Comparison of ENCODE assay signal across 22 mouse cellular contexts in the genomic region with DNA sequence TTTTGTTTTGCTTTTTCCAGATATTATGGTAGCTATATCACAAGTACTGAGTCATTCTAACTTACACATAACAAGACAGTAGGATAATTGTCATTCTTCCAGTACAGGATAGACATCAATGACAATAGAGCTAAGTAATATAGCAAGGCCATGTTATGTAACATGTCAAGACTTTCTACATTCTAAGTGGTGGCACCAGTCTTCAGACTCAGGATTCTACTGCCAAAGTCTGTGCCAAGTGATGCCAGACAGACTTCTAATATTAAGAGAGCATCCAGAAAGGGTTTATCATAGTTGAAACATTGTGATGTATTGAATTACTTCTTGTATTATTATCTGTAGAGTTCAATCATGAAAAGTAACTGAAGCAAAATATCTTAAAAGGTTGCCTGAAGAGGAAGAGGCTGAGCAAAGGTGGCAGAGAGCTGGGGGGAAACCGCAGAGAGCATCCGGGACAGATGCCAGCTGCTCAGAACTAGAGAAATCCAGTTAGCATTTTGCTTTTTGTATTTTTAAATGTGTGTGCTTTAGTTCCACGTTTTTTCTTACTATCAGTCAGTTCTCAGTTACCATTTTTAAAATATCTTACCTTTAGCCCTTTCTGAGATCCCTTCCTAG. TPM values are rescaled to one million over a fixed set of nuclear protein-coding genes. Genes with fewer than 3 reads are reported as not detected.
DNase-seq lines count a peak whose midpoint lies in the region; ATAC-seq and TF ChIP-seq lines count a peak whose summit lies in the region.
"Had no signal": no experiment of that assay in that cellular context is flagged by ENCODE, and none has a peak within 500 bp of the region (broad histone marks: within the 10 kb centered on the region; RNA-seq: fewer than 3 reads in every experiment).

No protein-coding gene starts in this region.

- no peaks in the 10 kb centered on the region for H3K27me3 ChIP-seq in spleen, adult 2 months (ENCODE audit: control insufficient read depth, insufficient read depth, low read length)
- H3K27me3 ChIP-seq in midbrain, embryonic 15.5 days (replicated peaks): no peaks in the 10 kb centered on the region
- H3K27me3 ChIP-seq: embryonic facial prominence, embryonic 13.5 days; stomach, embryonic 15.5 days had no signal

- H3K27ac ChIP-seq in spleen, adult 2 months (ENCODE audit: insufficient read depth, low read length): peak overlapping the region; percentile 68; the same call in 1 of the 2 replicates
- no peak overlapping the region for H3K27ac ChIP-seq in midbrain, embryonic 15.5 days
- H3K27ac ChIP-seq: embryonic facial prominence, embryonic 13.5 days; midbrain, embryonic 10.5 days; stomach, embryonic 15.5 days had no signal

- no peaks in the 10 kb centered on the region for H3K36me3 ChIP-seq in spleen, adult 2 months (ENCODE audit: control insufficient read depth, insufficient read depth, low read length)
- H3K36me3 ChIP-seq in midbrain, embryonic 15.5 days (replicated peaks): no peaks in the 10 kb centered on the region
- H3K36me3 ChIP-seq: embryonic facial prominence, embryonic 13.5 days; midbrain, embryonic 10.5 days; stomach, embryonic 15.5 days had no signal

- 13% methylated on average over 3 of the region's 3 CpGs for WGBS in spleen, adult 2 months
- WGBS in midbrain, embryonic 15.5 days: 72% methylated on average over 3 of the region's 3 CpGs

- no peak overlapping the region for H3K9ac ChIP-seq in midbrain, embryonic 15.5 days
- H3K9ac ChIP-seq: embryonic facial prominence, embryonic 13.5 days; lung, embryonic 14.5 days; stomach, embryonic 15.5 days had no signal

- DNase-seq in spleen, adult 2 months (ENCODE audit: low read depth in 1 of 2, low spot score in 2 of 2): peak; percentile 40 to 57
- no peak for DNase-seq in spleen, postnatal 4 days (ENCODE audit: low spot score in 2 of 2)
- peak; percentile 65 for DNase-seq in thymus, postnatal 4 days
- no peak for DNase-seq in embryo, embryonic 10 days (ENCODE audit: low spot score)
- no peak for DNase-seq in heart, postnatal 10 days
- DNase-seq: adrenal gland, postnatal 36 days; cerebellum, postnatal 25 days; heart, adult 18-20 months; kidney, adult 9 months; layer of hippocampus, postnatal 36 days; lung, embryonic 14.5 days; right cerebral cortex, postnatal 14 days had no signal

- peaks cover 2% of the 10 kb centered on the region; the same call in 1 of the 2 replicates for H3K4me1 ChIP-seq in spleen, adult 2 months (ENCODE audit: control insufficient read depth, insufficient read depth, insufficient read length)
- H3K4me1 ChIP-seq in midbrain, embryonic 15.5 days: no peaks in the 10 kb centered on the region
- H3K4me1 ChIP-seq: embryonic facial prominence, embryonic 13.5 days; midbrain, embryonic 10.5 days; stomach, embryonic 15.5 days had no signal

- no peak for TF ChIP-seq CTCF in spleen, adult 2 months (IDR thresholded peaks at IDR 0.05; ENCODE audit: extremely low read depth, insufficient read depth, insufficient read length, insufficient replicate concordance)

- H3K4me2 ChIP-seq in midbrain, embryonic 15.5 days: no peak overlapping the region
- H3K4me2 ChIP-seq: embryonic facial prominence, embryonic 13.5 days; lung, embryonic 14.5 days; stomach, embryonic 15.5 days had no signal

- no peak overlapping the region for H3K4me3 ChIP-seq in spleen, adult 2 months (ENCODE audit: extremely low read depth, insufficient read depth, insufficient read length)
- H3K4me3 ChIP-seq in midbrain, embryonic 15.5 days: no peak overlapping the region
- H3K4me3 ChIP-seq: embryonic facial prominence, embryonic 13.5 days; midbrain, embryonic 10.5 days; stomach, embryonic 15.5 days had no signal

- ATAC-seq in granulocyte monocyte progenitor cell, adult 5-6 weeks (replicated peaks; ENCODE audit: poor library complexity, severe bottlenecking): peak; percentile 86
- ATAC-seq in neutrophil, adult 5-6 weeks (ENCODE audit: extremely low read depth, insufficient number of reproducible peaks, low FRiP score, poor library complexity, severe bottlenecking): peak; percentile 83
- no peak for ATAC-seq in midbrain, embryonic 15.5 days (replicated peaks)
- ATAC-seq: hindbrain, embryonic 16.5 days had no signal

- no peak for TF ChIP-seq POLR2A in spleen, adult 2 months (IDR thresholded peaks at IDR 0.05; ENCODE audit: low read depth, low read length)

- no peaks in the 10 kb centered on the region for H3K9me3 ChIP-seq in midbrain, embryonic 15.5 days
- H3K9me3 ChIP-seq: embryonic facial prominence, embryonic 13.5 days; midbrain, embryonic 10.5 days; stomach, embryonic 15.5 days had no signal

- intact Hi-C loops in heart, postnatal 10 days (cut with DNase I): loop anchor here (10.0 kb wide), 1 partner anchor 199 kb away; no protein-coding TSS in a partner anchor

RNA-seq across cellular contexts. Expression of a gene that starts 34.2 kb away (rescaled TPM):
- not detected in 2 replicates for polyA plus RNA-seq in spleen, adult 2 months (2012; rRNA removed)
- total RNA-seq in granulocyte monocyte progenitor cell, adult 5-6 weeks (2014; fragmentation: Nextera tagmentation): not detected in 2 replicates
- not detected in 2 replicates for total RNA-seq in granulocyte monocyte progenitor cell, adult 5-6 weeks (2017)
- not detected in 2 replicates for total RNA-seq in neutrophil, adult 5-6 weeks (2017)
- polyA plus RNA-seq in midbrain, embryonic 15.5 days (2015; fragmentation: Nextera tagmentation; extraction: Ambion mirVana): not detected in 2 replicates
- total RNA-seq in heart, postnatal 10 days (2021): not detected
- total RNA-seq: adrenal gland, postnatal 36 days; heart, adult 18-20 months; layer of hippocampus, postnatal 36 days; left cerebral cortex, postnatal 36 days; liver, adult 2 months had no signal
- polyA plus RNA-seq: embryonic facial prominence, embryonic 13.5 days; heart, embryonic 16.5 days; hindbrain, embryonic 16.5 days; liver, adult 2 months; lung, embryonic 14.5 days; midbrain, embryonic 10.5 days; stomach, embryonic 15.5 days had no signal

Comparison
In these comparisons a context has a peak if more than half of its experiments do, and no peak if none do; other contexts are left out.
1. DNase-seq: peak in spleen, adult 2 months (2 of 2) and thymus, postnatal 4 days (single experiment); none in spleen, postnatal 4 days (0 of 2), embryo, embryonic 10 days (single experiment) and heart, postnatal 10 days (0 of 2).